Mouse (Mus musculus) hindbrain, embryonic 15.5 days (tissue): Measurements from ENCODE around the gene Crnn. TPM values are rescaled to one million over a fixed set of nuclear protein-coding genes. Genes with fewer than 3 reads are reported as not detected.

ENCODE experiments used
- polyA plus RNA-seq: library from polyadenylated mRNA; unstranded; fragments of >200 nt; fragmentation: Nextera tagmentation; extraction: Ambion mirVana; gene quantifications from 2 replicates; pipeline ENCODE4 v1.2.1, GENCODE M21; 2015

Gene Crnn
- polyA plus RNA-seq, 1 experiment from 2014 or later, result not detected

Other genes starting within 250 kb of the Crnn start
- gene Lce3a, start 218.6 kb upstream of the Crnn start, polyA plus RNA-seq, result not detected in 2 replicates
- not detected in 2 replicates for gene Lce3b, start 211.8 kb upstream of the Crnn start, polyA plus RNA-seq
- 0.62 TPM in 1 of 2 replicates, not detected in the other for gene Lce3c, start 200.3 kb upstream of the Crnn start, polyA plus RNA-seq
- gene Lce3d, start 187.4 kb upstream of the Crnn start, polyA plus RNA-seq, result not detected in 2 replicates
- gene Lce3e, start 177.7 kb upstream of the Crnn start, polyA plus RNA-seq, result not detected in 2 replicates
- not detected in 2 replicates for gene Lce3f, start 152.6 kb upstream of the Crnn start, polyA plus RNA-seq
- 1.9 and 2.3 TPM in 2 replicates for gene Crct1, start 129.1 kb upstream of the Crnn start, polyA plus RNA-seq
- not detected in 2 replicates for gene Lce1m, start 125.7 kb upstream of the Crnn start, polyA plus RNA-seq
- not detected in 2 replicates for gene Gm4858, start 76.0 kb upstream of the Crnn start, polyA plus RNA-seq
- gene Flg2, start 52.5 kb downstream of the Crnn start, polyA plus RNA-seq, result not detected in 2 replicates
- not detected in 2 replicates for gene Flg, start 128.7 kb downstream of the Crnn start, polyA plus RNA-seq
- 0.01 TPM in 1 of 2 replicates, not detected in the other for gene Hrnr, start 175.0 kb downstream of the Crnn start, polyA plus RNA-seq
- gene Rptn, start 248.9 kb downstream of the Crnn start, polyA plus RNA-seq, result not detected in 2 replicates